Mouse (Mus musculus) hindlimb bud, embryonic 11.5 days (tissue): Measurements from ENCODE around the gene Olfr742.

Source experiments
- DNase-seq: peaks from one replicate; pipeline ENCODE4 v3.0.0-alpha.2; 2012; ENCODE audit warnings: low read depth, low spot score; ENCODE audit errors: extremely low spot score

Olfr742 gene

DNA sequence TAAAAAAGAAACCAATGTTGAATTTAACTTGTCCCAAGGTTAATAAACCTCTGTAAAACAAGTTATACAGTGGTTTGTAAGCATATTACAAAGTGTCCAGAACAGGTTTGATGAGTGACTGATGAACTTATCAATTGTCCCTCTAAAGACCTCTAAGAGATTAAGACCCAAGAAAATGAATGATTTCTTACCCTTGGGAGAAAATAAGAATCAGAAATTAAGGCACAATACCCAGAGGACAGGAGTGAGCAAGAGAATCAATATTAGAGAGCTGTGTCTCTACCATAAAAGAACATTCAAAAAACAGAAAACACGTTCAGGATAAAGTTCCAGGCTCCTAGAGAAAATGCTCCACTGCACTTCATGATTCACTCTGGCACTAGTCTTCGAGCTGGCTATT lies at the start of gene Olfr742:
Olfr742 (plus strand) TSS at position 301 of the 400 bp plus-strand sequence.
- DNase-seq = no peak

DNA sequence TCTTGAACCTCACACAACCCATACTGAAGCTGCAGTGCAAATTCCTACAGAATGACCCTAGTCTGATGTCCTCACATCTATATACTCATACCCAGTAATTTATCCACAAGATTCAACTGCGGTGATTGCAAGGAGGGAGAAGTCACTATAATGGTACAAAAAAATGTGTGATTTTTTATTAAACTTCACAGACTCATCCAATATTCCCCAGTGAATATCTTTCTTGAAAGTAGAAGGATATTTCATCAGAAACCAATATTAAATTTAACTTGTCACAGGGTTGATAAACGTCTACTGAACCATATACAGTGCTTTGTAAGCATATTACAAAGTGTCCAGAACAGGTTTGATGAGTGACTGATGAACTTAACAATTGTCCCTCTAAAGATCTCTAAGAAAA lies 31.0 kb upstream of the Olfr742 start, which contains the start of gene Olfr741:
Olfr741 (plus strand) TSS at position 301 of the 400 bp plus-strand sequence.
- DNase-seq = no peak

DNA sequence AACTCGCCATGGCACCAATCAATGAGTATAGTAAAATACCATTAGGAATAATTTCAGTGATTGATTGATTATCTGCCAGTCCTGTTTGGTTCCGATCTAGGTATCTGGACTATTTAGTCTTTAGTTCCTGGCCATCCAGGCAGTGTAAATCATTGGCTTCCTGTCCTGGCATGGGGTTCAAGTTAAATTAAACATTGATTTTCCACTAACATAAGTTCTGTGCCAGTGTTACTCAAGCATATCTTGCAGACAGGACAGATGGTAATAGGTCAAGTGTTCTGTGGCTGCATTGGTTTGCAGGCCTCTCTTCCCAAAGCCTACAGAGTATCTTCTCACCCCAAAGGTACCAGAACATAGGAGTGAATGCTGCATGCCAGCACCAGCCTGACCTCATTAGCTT lies 25.0 kb upstream of the Olfr742 start:
- no peak for DNase-seq

DNA sequence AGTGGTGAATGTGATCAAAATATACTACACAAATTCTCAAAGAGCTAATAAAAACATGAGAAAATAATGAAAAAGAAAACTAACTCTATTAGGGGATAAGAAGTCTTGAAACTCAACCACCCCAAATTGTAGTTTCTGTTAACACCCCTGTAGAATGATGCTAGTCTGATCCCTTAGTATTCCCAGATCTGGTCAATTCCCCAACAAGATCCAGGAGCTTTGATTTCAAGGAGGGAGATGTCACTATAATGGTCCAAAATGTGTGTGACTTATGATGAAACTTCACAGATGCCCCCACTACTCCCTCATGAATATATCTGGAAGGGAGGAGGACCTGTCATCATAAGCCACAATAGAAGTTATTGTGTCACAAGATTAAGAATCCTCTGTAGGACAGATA lies 18.1 kb downstream of the Olfr742 start, which contains the start of gene Olfr743:
Olfr743 (plus strand) TSS at position 301 of the 400 bp plus-strand sequence.
- DNase-seq = no peak

DNA sequence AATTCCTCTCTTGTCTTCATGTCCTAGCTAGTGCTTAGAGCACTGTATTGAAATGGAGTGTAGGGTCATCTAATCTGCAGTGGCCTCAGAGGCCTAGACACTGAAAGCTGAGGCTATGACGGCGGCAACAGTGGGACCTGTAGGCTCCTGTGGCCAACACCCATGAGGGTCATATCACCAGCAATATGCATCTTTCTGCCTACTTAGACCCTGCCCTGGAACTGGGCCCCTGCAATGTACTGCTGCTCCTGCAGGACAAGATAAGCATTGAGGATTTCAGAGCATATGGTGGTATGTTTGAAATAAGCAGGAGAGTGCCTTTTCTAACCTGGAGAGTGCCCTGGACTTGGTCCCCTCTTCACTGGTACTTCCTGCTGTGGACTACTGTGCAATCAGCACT lies 49.3 kb downstream of the Olfr742 start:
- DNase-seq = no peak
